Mouse (Mus musculus) 3134 (cell line): ENCODE data around the gene Enthd1.
A peak's percentile ranks its signal among the peaks of the same experiment; 100 is the strongest.
"Not testable (repeated sequence)": the region's sequence is repeated elsewhere in the genome, so short reads cannot be mapped to it uniquely, and the experiment has no call there.

Experiments
- DNase-seq: peaks from one replicate; pipeline ENCODE4 v3.0.0-alpha.2; 2011; ENCODE audit warnings: low spot score; ENCODE audit not compliant: insufficient read length; ENCODE audit errors: extremely low read depth

Gene Enthd1

GRCm38 (mm10) chr15:80538671-80539340 is 26.1 kb downstream of the Enthd1 start:
- DNase-seq: no peak

GRCm38 (mm10) chr15:80538075-80538474 is 26.9 kb downstream of the Enthd1 start:
- no peak for DNase-seq

- DNase-seq: no peak
Observed at GRCm38 (mm10) chr15:80536051-80536450, 28.9 kb downstream of the Enthd1 start.

GRCm38 (mm10) chr15:80533274-80533673 is 31.7 kb downstream of the Enthd1 start:
- DNase-seq: peak; percentile 27

- no peak for DNase-seq
Observed at GRCm38 (mm10) chr15:80532281-80533072, 32.5 kb downstream of the Enthd1 start.

- no peak for DNase-seq
Observed at GRCm38 (mm10) chr15:80531026-80531425, 33.9 kb downstream of the Enthd1 start.

- no peak for DNase-seq
Observed at GRCm38 (mm10) chr15:80529955-80530869, 34.7 kb downstream of the Enthd1 start.

GRCm38 (mm10) chr15:80521661-80522388 is 43.1 kb downstream of the Enthd1 start:
- DNase-seq: no peak

- no peak for DNase-seq
Observed at GRCm38 (mm10) chr15:80519931-80520330, 45.0 kb downstream of the Enthd1 start.

- no peak for DNase-seq
Observed at GRCm38 (mm10) chr15:80518567-80519223, 46.3 kb downstream of the Enthd1 start.

GRCm38 (mm10) chr15:80517996-80518395 is 47.0 kb downstream of the Enthd1 start:
- DNase-seq: no peak

- no peak for DNase-seq
Observed at GRCm38 (mm10) chr15:80516525-80516924, 48.4 kb downstream of the Enthd1 start.

- DNase-seq: no peak
Observed at GRCm38 (mm10) chr15:80505086-80505485, 59.9 kb downstream of the Enthd1 start.

- not testable (repeated sequence) for DNase-seq
Observed at GRCm38 (mm10) chr15:80503155-80503554, 61.8 kb downstream of the Enthd1 start.

- no peak for DNase-seq
Observed at GRCm38 (mm10) chr15:80502741-80503140, 62.2 kb downstream of the Enthd1 start.

- no peak for DNase-seq
Observed at GRCm38 (mm10) chr15:80501106-80502096, 63.6 kb downstream of the Enthd1 start.

- DNase-seq: no peak
Observed at GRCm38 (mm10) chr15:80500426-80500825, 64.5 kb downstream of the Enthd1 start.

- DNase-seq: not testable (repeated sequence)
Observed at GRCm38 (mm10) chr15:80497733-80498132, 67.2 kb downstream of the Enthd1 start.

- peak; percentile 16 for DNase-seq
Observed at GRCm38 (mm10) chr15:80491505-80491904, 73.5 kb downstream of the Enthd1 start.
